Mouse (Mus musculus) heart, postnatal 0 days (tissue): Measurements from ENCODE around the gene Pik3cb. TPM values are rescaled to one million over a fixed set of nuclear protein-coding genes. Genes with fewer than 3 reads are reported as not detected.
A peak's percentile ranks its signal among the peaks of the same experiment; 100 is the strongest.

Experiments
- ATAC-seq: fragments of 200-750 bp; cut with Nextera tagmentation; 2 replicates; pipeline ENCODE4 v1.8.0; 2017; ENCODE audit warnings: low read depth, moderate number of reproducible peaks, moderate library complexity; ENCODE audit not compliant: insufficient read depth
- DNase-seq: peaks from one replicate; pipeline ENCODE4 v3.0.0-alpha.2; 2016; ENCODE audit warnings: low spot score
- H3K27ac ChIP-seq: fragments of 300-500 bp; sonication (generic); 2 replicates; pipeline ENCODE4 v1.5.1; 2014; ENCODE audit warnings: low read depth, mild to moderate bottlenecking
- H3K27me3 ChIP-seq: fragments of 300-500 bp; sonication (generic); 2 replicates; pipeline ENCODE4 v1.6.1; 2014; ENCODE audit warnings: low read length, mixed read lengths; ENCODE audit not compliant: control insufficient read depth, insufficient read depth
- H3K36me3 ChIP-seq: fragments of 300-500 bp; sonication (generic); replicated peaks from 2 replicates; pipeline ENCODE4 v1.6.1; 2014; ENCODE audit warnings: low read length, mixed read lengths; ENCODE audit not compliant: control insufficient read depth, insufficient read depth
- H3K4me1 ChIP-seq: fragments of 300-500 bp; sonication (generic); 2 replicates; pipeline ENCODE4 v1.6.1; 2014; ENCODE audit warnings: antibody characterized with exemption; ENCODE audit not compliant: control insufficient read depth, insufficient read depth
- H3K4me2 ChIP-seq: fragments of 300-500 bp; sonication (generic); 2 replicates; pipeline ENCODE4 v1.6.1; 2014; ENCODE audit warnings: low read depth, mild to moderate bottlenecking, low read length, moderate library complexity
- H3K4me3 ChIP-seq: fragments of 300-500 bp; sonication (generic); 2 replicates; pipeline ENCODE4 v1.5.1; 2014; ENCODE audit warnings: low read depth, low read length
- H3K9ac ChIP-seq: fragments of 300-500 bp; sonication (generic); replicated peaks from 2 replicates; pipeline ENCODE4 v1.6.1; 2014; ENCODE audit warnings: low read depth, low read length, mixed read lengths
- H3K9me3 ChIP-seq: fragments of 300-500 bp; sonication (generic); replicated peaks from 2 replicates; pipeline ENCODE4 v1.6.1; 2016; ENCODE audit warnings: low read length; ENCODE audit not compliant: control insufficient read depth
- CTCF ChIP-seq: IDR thresholded peaks from 2 replicates; pipeline ENCODE4 v1.5.1; 2016; ENCODE audit warnings: antibody characterized with exemption, control low read depth, low read depth
- EP300 ChIP-seq: IDR thresholded peaks from 2 replicates; pipeline ENCODE4 v1.6.1; 2016; ENCODE audit warnings: antibody characterized with exemption, low read depth
- WGBS: fragments of 180-500 bp; shearing (Covaris S2); extraction: QIAGEN DNeasy Blood & Tissue Kit; methylation state at CpG from one replicate; pipeline ENCODE4 v1.1.7; 2014; 5-methylcytosine and 5-hydroxymethylcytosine counted together
- polyA plus RNA-seq: library from polyadenylated mRNA; unstranded; fragments of >200 nt; fragmentation: Nextera tagmentation; extraction: Ambion mirVana; gene quantifications from 2 replicates; pipeline ENCODE4 v1.2.1, GENCODE M21; 2015
- total RNA-seq: library from RNA; depleted of rRNA; stranded (reverse); fragments of >200 nt; gene quantifications from 2 replicates; pipeline ENCODE4 v1.2.3, GENCODE M21; 2014; ENCODE audit warnings: low replicate concordance

Gene Pik3cb
- total and polyA plus RNA-seq, 2 experiments from 2014 or later: 1.7 to 2.1 TPM

GRCm38 (mm10) chr9:99097668-99098067, 42.8 kb downstream of the Pik3cb start:
- ATAC-seq: no peak
- Histone ChIP-seq H3K36me3 (0 out of 2 replicates have a peak, but pooled peaks cover 6% of the 10 kb centered on the region), H3K9me3 (no peaks in the 10 kb centered on the region), H3K4me3 (no peak overlapping the region), H3K4me1 (peaks cover 9% of the 10 kb centered on the region; the same call in 1 of the 2 replicates), H3K9ac (no peak overlapping the region), H3K27me3 (no peaks in the 10 kb centered on the region), H3K4me2 (no peak overlapping the region), H3K27ac (0 out of 2 replicates have a peak overlapping the region, but pooled peaks have one; percentile 20)
- TF ChIP-seq CTCF: no peak
- TF ChIP-seq EP300: no peak
- 30% methylated on average over 1 of the region's 1 CpGs for WGBS
- DNase-seq: no peak

DNA sequence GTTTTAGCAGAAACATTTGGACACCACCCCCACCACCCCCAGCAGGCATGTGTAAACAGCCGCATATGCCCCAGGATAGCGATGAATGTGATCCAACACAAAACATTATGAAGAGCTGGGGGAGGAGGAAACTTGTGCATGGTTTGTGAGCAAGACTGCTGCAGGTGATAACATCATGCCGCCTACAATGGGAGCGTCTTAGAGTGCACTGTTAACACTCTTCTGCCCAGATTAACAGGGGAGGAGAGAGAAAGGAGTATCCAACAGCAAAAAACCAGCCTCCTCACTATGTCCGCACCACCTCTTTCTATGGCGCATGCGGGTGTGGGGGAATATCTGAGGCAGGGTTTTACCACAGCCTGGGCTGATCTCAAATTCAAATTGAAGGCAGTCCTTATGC, 45.2 kb downstream of the Pik3cb start:
- 0 out of 2 replicates have a peak, but pooled peaks cover 6% of the 10 kb centered on the region for H3K36me3 ChIP-seq
- H3K27me3 ChIP-seq: no peaks in the 10 kb centered on the region
- no peak overlapping the region for H3K9ac ChIP-seq
- no peak overlapping the region for H3K4me2 ChIP-seq
- H3K9me3 ChIP-seq: no peaks in the 10 kb centered on the region
- no peak overlapping the region for H3K27ac ChIP-seq
- H3K4me1 ChIP-seq: peaks cover 9% of the 10 kb centered on the region; the same call in 1 of the 2 replicates
- TF ChIP-seq EP300 (no peak), CTCF (no peak)
- no peak overlapping the region for H3K4me3 ChIP-seq
- 70% methylated on average over 7 of the region's 7 CpGs for WGBS
- ATAC-seq (no peak), DNase-seq (no peak)

DNA sequence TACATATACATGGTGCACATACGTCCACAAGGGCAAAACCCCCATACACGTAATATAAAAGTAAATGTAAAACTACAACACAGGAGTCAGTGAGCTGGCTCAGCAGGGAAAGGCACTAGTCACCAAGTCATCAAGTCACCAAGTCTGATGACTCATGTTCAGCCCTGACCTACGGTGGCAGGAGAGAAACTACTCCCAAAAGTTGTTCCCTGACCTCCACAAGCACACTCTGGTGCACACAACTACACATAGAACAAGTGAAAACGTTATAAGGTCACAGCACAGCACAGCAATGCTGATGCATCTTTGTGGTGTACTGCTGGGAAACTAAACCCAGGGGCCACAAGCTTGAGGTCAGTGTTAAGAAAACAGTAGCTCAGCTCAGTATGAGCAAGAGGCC, 49.9 kb downstream of the Pik3cb start:
- TF ChIP-seq EP300: no peak
- TF ChIP-seq CTCF: no peak
- no peak overlapping the region for H3K4me3 ChIP-seq
- H3K36me3 ChIP-seq: 0 out of 2 replicates have a peak, but pooled peaks cover 10% of the 10 kb centered on the region
- H3K27me3 ChIP-seq: no peaks in the 10 kb centered on the region
- no peaks in the 10 kb centered on the region for H3K9me3 ChIP-seq
- H3K4me1 ChIP-seq: no peaks in the 10 kb centered on the region
- H3K27ac ChIP-seq: no peak overlapping the region
- no peak overlapping the region for H3K9ac ChIP-seq
- H3K4me2 ChIP-seq: no peak overlapping the region
- DNase-seq (no peak), ATAC-seq (no peak)
- WGBS: 74% methylated on average over 4 of the region's 4 CpGs

- Histone ChIP-seq H3K27ac (no peak overlapping the region), H3K9me3 (no peaks in the 10 kb centered on the region), H3K4me2 (no peak overlapping the region), H3K4me1 (no peaks in the 10 kb centered on the region), H3K27me3 (no peaks in the 10 kb centered on the region), H3K9ac (no peak overlapping the region), H3K4me3 (no peak overlapping the region), H3K36me3 (0 out of 2 replicates have a peak, but pooled peaks cover 10% of the 10 kb centered on the region)
- 84% methylated on average over 4 of the region's 4 CpGs for WGBS
- ATAC-seq: no peak
- TF ChIP-seq EP300: no peak
- TF ChIP-seq CTCF: no peak
- DNase-seq: no peak
Measured at GRCm38 (mm10) chr9:99089904-99090303, 50.5 kb downstream of the Pik3cb start.

DNA sequence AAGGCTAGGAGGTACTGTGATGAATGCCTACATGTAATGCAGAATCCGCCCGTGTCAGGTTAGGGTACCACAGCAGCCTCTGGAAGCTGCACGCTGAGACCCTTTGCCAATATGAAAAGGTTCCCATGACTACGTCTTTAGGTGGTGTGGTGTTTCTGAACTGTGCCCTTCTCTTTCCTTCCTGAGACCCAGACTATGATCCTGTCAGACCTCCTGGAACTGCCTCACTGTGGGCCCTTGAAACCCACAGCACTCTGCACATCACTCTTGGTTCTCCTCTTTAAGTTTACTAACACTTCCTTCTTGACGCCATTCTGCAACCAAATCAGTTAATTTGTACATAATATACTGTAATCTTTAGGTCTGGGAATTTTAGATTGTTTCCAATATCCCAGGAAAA, 58.7 kb downstream of the Pik3cb start:
- no peak for TF ChIP-seq EP300
- no peak for TF ChIP-seq CTCF
- H3K9ac ChIP-seq: no peak overlapping the region
- ATAC-seq: no peak
- 91% methylated on average over 5 of the region's 5 CpGs for WGBS
- H3K4me3 ChIP-seq: no peak overlapping the region
- H3K27me3 ChIP-seq: no peaks in the 10 kb centered on the region
- H3K4me1 ChIP-seq: no peaks in the 10 kb centered on the region
- H3K27ac ChIP-seq: no peak overlapping the region
- DNase-seq: no peak
- no peak overlapping the region for H3K4me2 ChIP-seq
- no peaks in the 10 kb centered on the region for H3K9me3 ChIP-seq
- H3K36me3 ChIP-seq: no peaks in the 10 kb centered on the region

DNA sequence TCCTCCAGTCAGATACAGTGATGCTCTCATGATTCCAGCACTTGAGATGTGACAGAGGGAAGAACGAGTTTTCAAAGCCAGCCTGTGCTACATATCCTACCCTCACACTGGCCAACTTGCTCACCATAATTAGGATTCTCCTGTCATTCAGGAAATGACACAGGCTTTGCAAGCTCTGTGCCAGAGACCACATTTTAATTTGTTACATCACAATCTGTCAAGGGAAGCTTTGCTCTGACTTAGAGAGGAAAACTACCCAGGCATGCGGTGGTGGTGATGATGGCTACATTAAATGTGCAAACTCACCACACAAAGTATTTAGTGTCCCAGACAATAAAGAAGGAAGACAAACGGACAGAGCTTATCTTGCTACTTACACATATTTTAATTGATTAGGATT, 59.1 kb downstream of the Pik3cb start:
- Histone ChIP-seq H3K27me3 (no peaks in the 10 kb centered on the region), H3K4me1 (no peaks in the 10 kb centered on the region), H3K36me3 (no peaks in the 10 kb centered on the region), H3K27ac (no peak overlapping the region), H3K9me3 (no peaks in the 10 kb centered on the region), H3K9ac (no peak overlapping the region), H3K4me2 (no peak overlapping the region), H3K4me3 (no peak overlapping the region)
- ATAC-seq: no peak
- 75% methylated on average over 3 of the region's 3 CpGs for WGBS
- DNase-seq: no peak
- TF ChIP-seq EP300 (no peak), CTCF (no peak)
